Mouse (Mus musculus) stomach, postnatal 0 days (tissue): ENCODE measurements around the gene Etfb. TPM values are rescaled to one million over a fixed set of nuclear protein-coding genes. Genes with fewer than 3 reads are reported as not detected.
A peak's percentile ranks its signal among the peaks of the same experiment; 100 is the strongest.

Experiments
- ATAC-seq: fragments of 200-750 bp; cut with Nextera tagmentation; 2 replicates; pipeline ENCODE4 v1.8.0; 2017; ENCODE audit not compliant: low FRiP score, low TSS enrichment
- DNase-seq: peaks from one replicate; pipeline ENCODE4 v3.0.0-alpha.2; 2016; ENCODE audit warnings: low spot score
- H3K27ac ChIP-seq: fragments of 300-500 bp; sonication (generic); replicated peaks from 2 replicates; pipeline ENCODE4 v1.5.1; 2014; ENCODE audit warnings: mild to moderate bottlenecking, control low read depth
- H3K27me3 ChIP-seq: fragments of 300-500 bp; sonication (generic); 2 replicates; pipeline ENCODE4 v1.6.1; 2014; ENCODE audit warnings: low read length; ENCODE audit not compliant: control insufficient read depth, insufficient read depth
- H3K36me3 ChIP-seq: fragments of 300-500 bp; sonication (generic); 2 replicates; pipeline ENCODE4 v1.6.1; 2014; ENCODE audit warnings: low read length, mixed read lengths; ENCODE audit not compliant: control insufficient read depth, insufficient read depth
- H3K4me1 ChIP-seq: fragments of 300-500 bp; sonication (generic); replicated peaks from 2 replicates; pipeline ENCODE4 v1.6.1; 2014; ENCODE audit warnings: antibody characterized with exemption; ENCODE audit not compliant: control insufficient read depth, insufficient read depth
- H3K4me2 ChIP-seq: fragments of 300-500 bp; sonication (generic); replicated peaks from 2 replicates; pipeline ENCODE4 v1.6.1; 2014; ENCODE audit warnings: low read depth, mild to moderate bottlenecking, control low read depth, moderate library complexity
- H3K4me3 ChIP-seq: fragments of 300-500 bp; sonication (generic); 2 replicates; pipeline ENCODE4 v1.5.1; 2014; ENCODE audit warnings: low read depth, low read length, control low read depth
- H3K9ac ChIP-seq: fragments of 300-500 bp; sonication (generic); 2 replicates; pipeline ENCODE4 v1.6.1; 2014; ENCODE audit warnings: mild to moderate bottlenecking, low read length, control low read depth, mixed read lengths
- H3K9me3 ChIP-seq: fragments of 300-500 bp; sonication (generic); 2 replicates; pipeline ENCODE4 v1.6.1; 2016; ENCODE audit warnings: low read length; ENCODE audit not compliant: control insufficient read depth
- CTCF ChIP-seq: IDR thresholded peaks from 2 replicates; pipeline ENCODE4 v1.5.1; 2016; ENCODE audit warnings: antibody characterized with exemption, low read depth, mild to moderate bottlenecking, moderate library complexity
- EP300 ChIP-seq: optimal IDR thresholded peaks from 2 replicates; pipeline ENCODE3; 2016; ENCODE audit warnings: antibody characterized with exemption
- WGBS: fragments of 180-500 bp; shearing (Covaris S2); extraction: QIAGEN DNeasy Blood & Tissue Kit; methylation state at CpG from one replicate; pipeline ENCODE4 v1.1.7; 2014; 5-methylcytosine and 5-hydroxymethylcytosine counted together
- polyA plus RNA-seq: library from polyadenylated mRNA; unstranded; fragments of >200 nt; fragmentation: Nextera tagmentation; extraction: Ambion mirVana; gene quantifications from 2 replicates; pipeline ENCODE4 v1.2.1, GENCODE M21; 2015

Gene Etfb
- polyA plus RNA-seq, 1 experiment from 2014 or later: 521 TPM

- Histone ChIP-seq H3K4me2 (peak overlapping the region; percentile 69), H3K4me3 (peak overlapping the region; percentile 54), H3K9me3 (no peaks in the 10 kb centered on the region), H3K4me1 (peaks cover 5% of the 10 kb centered on the region; the same call in 1 of the 2 replicates), H3K36me3 (no peaks in the 10 kb centered on the region), H3K27ac (peak overlapping the region; percentile 98), H3K9ac (peak overlapping the region; percentile 71), H3K27me3 (no peaks in the 10 kb centered on the region)
- TF ChIP-seq CTCF (no peak; the same call in 1 of the 2 replicates), EP300 (no peak)
- ATAC-seq (peak; percentile 94), DNase-seq (peak; percentile 87)
- under 1% methylated on average over 36 of the region's 36 CpGs for WGBS
Observed at GRCm38 (mm10) chr7:43443126-43443916, 562 bp upstream of the Etfb start.

- Histone ChIP-seq H3K27ac (no peak overlapping the region), H3K9ac (no peak overlapping the region), H3K27me3 (no peaks in the 10 kb centered on the region), H3K36me3 (peaks cover 4% of the 10 kb centered on the region; the same call in 1 of the 2 replicates), H3K4me2 (no peak overlapping the region), H3K4me1 (peaks cover 2% of the 10 kb centered on the region; the same call in 1 of the 2 replicates), H3K4me3 (no peak overlapping the region), H3K9me3 (no peaks in the 10 kb centered on the region)
- no peak for DNase-seq
- WGBS: 64% methylated on average over 4 of the region's 4 CpGs
- ATAC-seq: no peak
- TF ChIP-seq CTCF (no peak), EP300 (no peak)
Observed at GRCm38 (mm10) chr7:43447801-43448200, 3.9 kb downstream of the Etfb start.

GRCm38 (mm10) chr7:43448246-43448645 lies 4.4 kb downstream of the Etfb start:
- Histone ChIP-seq H3K27me3 (no peaks in the 10 kb centered on the region), H3K27ac (no peak overlapping the region), H3K4me2 (no peak overlapping the region), H3K9ac (no peak overlapping the region), H3K4me1 (0 out of 2 replicates have a peak, but pooled peaks cover 2% of the 10 kb centered on the region), H3K36me3 (peaks cover 4% of the 10 kb centered on the region), H3K4me3 (no peak overlapping the region), H3K9me3 (no peaks in the 10 kb centered on the region)
- WGBS: 82% methylated on average over 3 of the region's 3 CpGs
- no peak for TF ChIP-seq EP300
- no peak for TF ChIP-seq CTCF
- no peak for DNase-seq
- ATAC-seq: no peak

- TF ChIP-seq EP300 (no peak), CTCF (no peak)
- H3K27me3 ChIP-seq: no peaks in the 10 kb centered on the region
- no peak overlapping the region for H3K4me2 ChIP-seq
- H3K27ac ChIP-seq: no peak overlapping the region
- H3K9me3 ChIP-seq: no peaks in the 10 kb centered on the region
- DNase-seq (no peak), ATAC-seq (no peak)
- WGBS: 88% methylated on average over 2 of the region's 2 CpGs
- no peak overlapping the region for H3K4me3 ChIP-seq
- H3K36me3 ChIP-seq: peaks cover 10% of the 10 kb centered on the region
- H3K9ac ChIP-seq: no peak overlapping the region
- no peaks in the 10 kb centered on the region for H3K4me1 ChIP-seq
Observed at GRCm38 (mm10) chr7:43449811-43450210, 5.9 kb downstream of the Etfb start.

- H3K27ac ChIP-seq: no peak overlapping the region
- DNase-seq: peak; percentile 37
Observed at GRCm38 (mm10) chr7:43451726-43452125, 7.8 kb downstream of the Etfb start.

GRCm38 (mm10) chr7:43452609-43453008 lies 8.7 kb downstream of the Etfb start:
- H3K9me3 ChIP-seq: no peaks in the 10 kb centered on the region
- no peak overlapping the region for H3K4me2 ChIP-seq
- 41% methylated on average over 4 of the region's 4 CpGs for WGBS
- H3K4me1 ChIP-seq: no peaks in the 10 kb centered on the region
- H3K4me3 ChIP-seq: no peak overlapping the region
- TF ChIP-seq EP300 (no peak), CTCF (peak; percentile 64)
- H3K36me3 ChIP-seq: peaks cover 14% of the 10 kb centered on the region
- peak overlapping the region; percentile 71 for H3K27ac ChIP-seq
- DNase-seq (peak; percentile 45), ATAC-seq (peak; percentile 35; the same call in 1 of the 2 replicates)
- no peak overlapping the region for H3K9ac ChIP-seq
- H3K27me3 ChIP-seq: no peaks in the 10 kb centered on the region

More at GRCm38 (mm10) chr7:43451726-43452125, 7.8 kb downstream of the Etfb start:
- TF ChIP-seq CTCF: peak; percentile 17; the same call in 1 of the 2 replicates
- TF ChIP-seq EP300: no peak
- H3K4me2 ChIP-seq: no peak overlapping the region
- H3K27me3 ChIP-seq: no peaks in the 10 kb centered on the region
- no peaks in the 10 kb centered on the region for H3K9me3 ChIP-seq
- 86% methylated on average over 11 of the region's 11 CpGs for WGBS
- H3K4me1 ChIP-seq: no peaks in the 10 kb centered on the region
- H3K4me3 ChIP-seq: no peak overlapping the region
- peak; percentile 38 for ATAC-seq
- peaks cover 14% of the 10 kb centered on the region for H3K36me3 ChIP-seq
- H3K9ac ChIP-seq: no peak overlapping the region
